Mouse (Mus musculus) C2C12 (cell line): ENCODE results near the gene Arid3b.

ENCODE experiments used
- CTCF ChIP-seq: IDR thresholded peaks from one replicate; pipeline ENCODE4 v1.5.1; 2011; ENCODE audit not compliant: control insufficient read depth, insufficient read depth, insufficient read length
- MAX ChIP-seq: IDR thresholded peaks from one replicate; pipeline ENCODE4 v1.6.1; 2011; ENCODE audit warnings: mild to moderate bottlenecking, control low read depth

DNA sequence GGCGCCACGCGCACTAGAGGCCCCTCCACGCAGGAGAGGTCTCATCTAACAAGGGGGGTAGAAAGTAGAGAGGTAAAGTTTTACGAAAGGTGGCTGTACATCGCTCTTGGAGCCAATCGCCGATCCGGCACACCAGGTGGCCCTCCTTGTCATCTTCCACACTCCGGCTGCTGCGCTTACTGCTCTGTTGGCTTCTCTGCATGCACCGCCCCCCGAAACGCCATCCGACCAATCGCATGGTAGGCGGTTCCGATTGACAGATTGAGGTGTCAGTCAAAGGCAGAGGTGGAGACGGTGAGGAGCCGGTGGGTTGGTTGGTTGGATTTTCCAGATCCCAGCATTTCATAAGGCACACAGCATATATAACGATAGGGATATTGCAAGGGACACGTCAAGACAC is 78.1 kb downstream of the Arid3b start:
- TF ChIP-seq MAX (no peak), CTCF (no peak)
